Mouse (Mus musculus): ENCODE results near the gene Wdr66. TPM values are rescaled to one million over a fixed set of nuclear protein-coding genes. Genes with fewer than 3 reads are reported as not detected.
A peak's percentile ranks its signal among the peaks of the same experiment; 100 is the strongest.
"Not testable (repeated sequence)": the region's sequence is repeated elsewhere in the genome, so short reads cannot be mapped to it uniquely, and the experiment has no call there.

Gene Wdr66
- polyA plus RNA-seq, 2 experiments: 0.11 TPM; not detected in 1

DNA sequence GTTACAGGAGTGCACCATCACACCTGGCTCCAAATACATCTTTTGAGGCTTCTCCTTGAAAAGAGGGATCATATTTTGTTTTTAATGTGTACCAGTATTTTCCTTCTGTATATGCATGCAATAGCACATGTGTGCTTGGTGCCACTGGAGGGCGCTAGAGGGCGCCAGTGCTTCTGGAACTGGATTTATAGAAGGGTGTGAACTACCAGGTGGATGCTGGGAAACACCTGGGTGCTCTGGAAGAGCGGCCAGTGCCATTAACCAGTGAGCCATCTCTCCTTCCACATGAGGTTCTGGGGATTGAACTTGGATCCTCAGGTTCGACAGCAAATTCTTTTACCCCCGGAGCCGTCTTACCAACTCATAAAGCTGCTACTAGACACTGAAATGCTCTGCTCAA lies 28.0 kb upstream of the Wdr66 start:
- H3K9me3 ChIP-seq (ENCODE audit: control insufficient read depth, low read length); H3K27me3 ChIP-seq (ENCODE audit: control insufficient read depth, insufficient read depth, low read length); H3K4me2 ChIP-seq (ENCODE audit: low read depth); H3K9ac ChIP-seq (replicated peaks); DNase-seq (ENCODE audit: low read depth in 3 of 3, low spot score in 3 of 3); H3K36me3 ChIP-seq (replicated peaks; ENCODE audit: control insufficient read depth, insufficient read depth, low read depth); H3K4me3 ChIP-seq (ENCODE audit: insufficient read depth in 1 of 2, low read depth in 2 of 2, low read length in 2 of 2); ATAC-seq (ENCODE audit: insufficient read depth): not testable (repeated sequence)
- TF ChIP-seq CTCF (IDR thresholded peaks at IDR 0.05; ENCODE audit: low read depth): peak; percentile 54
- Histone ChIP-seq H3K27ac (peak overlapping the region; percentile 74), H3K4me1 (replicated peaks; ENCODE audit: control insufficient read depth in 2 of 2, insufficient read depth in 2 of 2, low read length in 1 of 2) (peaks cover 14 to 21% of the 10 kb centered on the region in 2 experiments)
- WGBS (ENCODE audit: insufficient replicate concordance): 51% methylated on average over 6 of the region's 6 CpGs

DNA sequence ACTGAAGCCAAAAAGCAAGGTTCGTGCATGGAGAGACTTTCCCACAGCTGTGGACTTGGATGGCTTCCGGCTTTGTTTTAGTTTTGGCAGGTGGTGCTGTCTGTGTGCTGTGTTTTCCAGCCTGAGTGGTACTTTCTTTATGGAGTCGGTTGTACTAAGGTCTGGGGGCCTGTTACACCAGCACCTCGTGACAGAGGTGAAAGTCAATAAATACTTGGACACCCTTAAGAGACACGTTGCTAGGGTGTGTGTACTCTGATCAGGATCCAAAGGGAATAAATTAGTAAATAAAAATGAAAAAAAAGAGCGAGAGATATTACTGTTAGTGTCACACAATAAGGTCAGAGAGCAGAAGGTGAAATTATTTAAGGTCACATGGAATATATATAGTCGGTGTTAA lies 25.1 kb upstream of the Wdr66 start:
- peaks cover 23% of the 10 kb centered on the region in 2 experiments for H3K4me1 ChIP-seq (replicated peaks; ENCODE audit: control insufficient read depth in 2 of 2, insufficient read depth in 2 of 2, low read length in 1 of 2)
- DNase-seq (ENCODE audit: low read depth in 3 of 3, low spot score in 3 of 3): no peak

DNA sequence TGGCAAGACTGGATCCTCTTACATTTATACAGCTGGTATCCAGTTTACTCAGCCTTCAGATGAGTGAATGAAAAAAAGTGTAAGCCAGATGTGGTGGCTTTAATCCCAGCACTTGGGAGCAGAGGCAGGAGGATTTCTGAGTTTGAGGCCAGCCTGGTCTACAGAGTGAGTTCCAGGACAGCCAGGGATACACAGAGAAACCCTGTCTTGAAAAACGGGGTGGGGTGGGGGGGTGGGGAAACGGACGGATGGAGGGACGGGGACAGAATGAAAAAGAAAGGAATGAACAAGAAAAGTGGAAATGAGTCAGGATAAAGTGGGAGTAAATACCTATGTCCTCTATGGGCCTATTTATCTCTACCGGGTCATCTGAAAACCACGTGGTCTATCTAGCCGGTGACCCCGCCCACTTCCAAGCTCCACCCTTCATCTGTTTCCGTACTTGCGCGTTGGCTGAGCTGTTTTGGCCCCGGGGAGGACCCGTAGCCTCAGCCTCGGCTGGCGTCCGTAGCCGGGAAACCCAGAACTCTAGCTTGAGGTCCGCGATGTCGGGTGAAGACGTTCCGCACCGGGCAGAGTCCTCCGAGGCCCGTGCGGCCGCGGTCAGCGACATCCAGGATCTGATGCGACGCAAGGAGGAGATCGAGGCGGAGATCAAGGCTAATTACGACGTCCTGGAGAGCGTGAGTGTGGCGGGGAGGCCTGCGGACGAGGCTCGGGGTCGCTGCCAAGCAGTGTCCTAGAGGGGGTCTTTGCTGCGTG lies 24.0 kb upstream of the Wdr66 start:
- ATAC-seq (ENCODE audit: insufficient read depth): peak; percentile 82
- peak overlapping the region; percentile 76 for H3K27ac ChIP-seq

More for the DNA sequence above, 25.1 kb upstream of the Wdr66 start:
- H3K27ac ChIP-seq: no peak overlapping the region
- no peak for ATAC-seq (ENCODE audit: insufficient read depth)
- H3K4me3 ChIP-seq (ENCODE audit: insufficient read depth in 1 of 2, low read depth in 2 of 2, low read length in 2 of 2): no peak overlapping the region
- H3K9ac ChIP-seq (replicated peaks): no peak overlapping the region
- no peak overlapping the region for H3K4me2 ChIP-seq (ENCODE audit: low read depth)
- peaks cover 5% of the 10 kb centered on the region; the same call in 1 of the 2 replicates for H3K36me3 ChIP-seq (replicated peaks; ENCODE audit: control insufficient read depth, insufficient read depth, low read depth)
- no peaks in the 10 kb centered on the region for H3K9me3 ChIP-seq (ENCODE audit: control insufficient read depth, low read length)
- H3K27me3 ChIP-seq (ENCODE audit: control insufficient read depth, insufficient read depth, low read length): no peaks in the 10 kb centered on the region
- TF ChIP-seq EP300 (IDR thresholded peaks at IDR 0.05; ENCODE audit: low read depth): no peak
- TF ChIP-seq CTCF (IDR thresholded peaks at IDR 0.05; ENCODE audit: low read depth): no peak
- 85% methylated on average over 7 of the region's 7 CpGs for WGBS (ENCODE audit: insufficient replicate concordance)

DNA sequence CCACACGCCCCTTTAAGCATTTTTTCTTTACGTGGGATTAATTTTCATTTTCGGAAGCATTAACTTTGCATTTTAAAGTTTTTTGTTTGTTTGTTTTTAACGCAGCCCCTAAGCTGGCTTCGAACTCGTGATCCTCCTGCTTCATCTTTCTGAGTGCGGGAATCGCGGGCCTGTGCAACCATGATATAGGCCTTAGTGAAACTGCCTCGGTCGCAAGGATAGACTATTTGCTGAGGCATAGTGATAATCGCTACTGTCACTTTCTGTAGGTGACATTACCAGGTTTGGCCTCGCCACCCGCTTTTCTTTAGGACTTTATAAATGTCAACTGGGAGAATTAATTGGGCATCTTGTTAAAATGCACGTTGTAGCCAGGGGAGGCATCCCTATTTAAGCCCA lies 23.4 kb upstream of the Wdr66 start:
- Histone ChIP-seq H3K4me1 (replicated peaks; ENCODE audit: control insufficient read depth in 2 of 2, insufficient read depth in 2 of 2, low read length in 1 of 2) (peaks cover 11 to 12% of the 10 kb centered on the region in 2 experiments), H3K4me2 (ENCODE audit: low read depth) (peak overlapping the region; percentile 90), H3K36me3 (replicated peaks; ENCODE audit: control insufficient read depth, insufficient read depth, low read depth) (peaks cover 5% of the 10 kb centered on the region; the same call in 1 of the 2 replicates), H3K27ac (peak overlapping the region; percentile 76), H3K9ac (replicated peaks) (peak overlapping the region; percentile 96), H3K4me3 (ENCODE audit: insufficient read depth in 1 of 2, low read depth in 2 of 2, low read length in 2 of 2) (peak overlapping the region; percentile 73 to 94), H3K9me3 (ENCODE audit: control insufficient read depth, low read length) (no peaks in the 10 kb centered on the region), H3K27me3 (ENCODE audit: control insufficient read depth, insufficient read depth, low read length) (no peaks in the 10 kb centered on the region)
- DNase-seq (ENCODE audit: low read depth in 3 of 3, low spot score in 3 of 3): no peak
- peak; percentile 40; the same call in 1 of the 2 replicates for ATAC-seq (ENCODE audit: insufficient read depth)
- TF ChIP-seq CTCF (IDR thresholded peaks at IDR 0.05; ENCODE audit: low read depth): no peak
- no peak for TF ChIP-seq EP300 (IDR thresholded peaks at IDR 0.05; ENCODE audit: low read depth)
- 6% methylated on average over 15 of the region's 15 CpGs for WGBS (ENCODE audit: insufficient replicate concordance)

More for the DNA sequence above, 24.0 kb upstream of the Wdr66 start:
- peak; percentile 95 to 98 (median 97) for DNase-seq (ENCODE audit: low read depth in 3 of 3, low spot score in 3 of 3)
- TF ChIP-seq CTCF (IDR thresholded peaks at IDR 0.05; ENCODE audit: low read depth) (no peak), EP300 (IDR thresholded peaks at IDR 0.05; ENCODE audit: low read depth) (peak; percentile 54)
- peak overlapping the region; percentile 96 for H3K9ac ChIP-seq (replicated peaks)
- H3K27me3 ChIP-seq (ENCODE audit: control insufficient read depth, insufficient read depth, low read length): no peaks in the 10 kb centered on the region
- H3K4me2 ChIP-seq (ENCODE audit: low read depth): peak overlapping the region; percentile 90
- WGBS (ENCODE audit: insufficient replicate concordance): 2% methylated on average over 42 of the region's 42 CpGs
- H3K4me3 ChIP-seq (ENCODE audit: insufficient read depth in 1 of 2, low read depth in 2 of 2, low read length in 2 of 2): peak overlapping the region; percentile 73 to 94
- peaks cover 5% of the 10 kb centered on the region; the same call in 1 of the 2 replicates for H3K36me3 ChIP-seq (replicated peaks; ENCODE audit: control insufficient read depth, insufficient read depth, low read depth)
- H3K4me1 ChIP-seq (replicated peaks; ENCODE audit: control insufficient read depth in 2 of 2, insufficient read depth in 2 of 2, low read length in 1 of 2): peaks cover 14 to 16% of the 10 kb centered on the region in 2 experiments
- no peaks in the 10 kb centered on the region for H3K9me3 ChIP-seq (ENCODE audit: control insufficient read depth, low read length)

DNA sequence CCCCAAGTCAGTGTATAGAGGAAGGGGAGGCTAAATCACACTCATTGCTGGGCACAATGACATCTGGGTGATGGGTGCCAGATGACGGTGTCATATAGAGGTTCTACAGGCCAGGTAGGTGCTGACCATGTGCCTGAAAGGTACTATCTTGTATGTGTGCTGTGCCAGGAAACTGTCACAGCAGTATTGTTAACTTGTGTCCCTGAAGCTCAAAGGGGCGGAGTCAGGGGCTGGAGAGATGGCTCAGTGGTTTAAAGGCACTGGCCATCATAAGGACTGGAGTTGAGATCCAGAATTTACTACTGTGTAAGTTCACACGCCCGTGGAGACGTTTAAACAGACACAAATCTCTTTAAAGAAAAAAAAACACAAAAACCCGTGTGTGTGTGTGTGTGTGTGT lies 22.6 kb upstream of the Wdr66 start:
- peak overlapping the region; percentile 44 to 94; a peak in 3 of 4 replicates for H3K4me3 ChIP-seq (ENCODE audit: insufficient read depth in 1 of 2, low read depth in 2 of 2, low read length in 2 of 2)
- no peak for ATAC-seq (ENCODE audit: insufficient read depth)
- H3K9me3 ChIP-seq (ENCODE audit: control insufficient read depth, low read length): no peaks in the 10 kb centered on the region
- H3K9ac ChIP-seq (replicated peaks): peak overlapping the region; percentile 96
- H3K36me3 ChIP-seq (replicated peaks; ENCODE audit: control insufficient read depth, insufficient read depth, low read depth): peaks cover 6% of the 10 kb centered on the region; the same call in 1 of the 2 replicates
- no peaks in the 10 kb centered on the region for H3K27me3 ChIP-seq (ENCODE audit: control insufficient read depth, insufficient read depth, low read length)
- H3K4me2 ChIP-seq (ENCODE audit: low read depth): peak overlapping the region; percentile 90
- H3K4me1 ChIP-seq (replicated peaks; ENCODE audit: control insufficient read depth in 2 of 2, insufficient read depth in 2 of 2, low read length in 1 of 2): peaks cover 9 to 10% of the 10 kb centered on the region in 2 experiments
- no peak for DNase-seq (ENCODE audit: low read depth in 3 of 3, low spot score in 3 of 3)
- no peak for TF ChIP-seq CTCF (IDR thresholded peaks at IDR 0.05; ENCODE audit: low read depth)
- 74% methylated on average over 6 of the region's 6 CpGs for WGBS (ENCODE audit: insufficient replicate concordance)
- peak overlapping the region; percentile 1; the same call in 1 of the 2 replicates for H3K27ac ChIP-seq
